Mouse (Mus musculus): ENCODE measurements around the gene Erlec1.

- no peak for TF ChIP-seq MYOD1 (IDR thresholded peaks at IDR 0.05; ENCODE audit: control insufficient read depth in 1 of 3, insufficient read length in 2 of 3, low read depth in 2 of 3)
- no peak for TF ChIP-seq POLR2AphosphoS2 (IDR thresholded peaks at IDR 0.05; ENCODE audit: insufficient read length, low read depth)
- TF ChIP-seq POLR2A (IDR thresholded peaks at IDR 0.05; ENCODE audit: insufficient read length, low read depth), result no peak
- no peak for TF ChIP-seq USF1 (IDR thresholded peaks at IDR 0.05; ENCODE audit: low read depth)
- no peak for TF ChIP-seq MYOG (IDR thresholded peaks at IDR 0.05; ENCODE audit: control insufficient read depth in 1 of 3, insufficient read depth in 1 of 3, insufficient read length in 2 of 3, low read depth in 2 of 3)
- no peak for TF ChIP-seq SRF (IDR thresholded peaks at IDR 0.05; ENCODE audit: control insufficient read depth, insufficient read length, low read depth)
- no peak for TF ChIP-seq MAX (IDR thresholded peaks at IDR 0.05; ENCODE audit: low read depth)
These were observed 54.8 kb downstream of the Erlec1 start for GRCm38 (mm10) chr11:30899312-30899711.
